Mouse (Mus musculus) heart, adult 2 months (tissue): ENCODE results near the gene Ppp1r12b. TPM values are rescaled to one million over a fixed set of nuclear protein-coding genes. Genes with fewer than 3 reads are reported as not detected.

ENCODE experiments used
- DNase-seq, 2 experiments: peaks; one replicate each; pipeline ENCODE4 v3.0.0; 2021
- H3K27ac ChIP-seq: fragments of 200-600 bp; 2 replicates; pipeline ENCODE4 v1.8.1; 2022
- H3K27me3 ChIP-seq: fragments of 200-500 bp; 2 replicates; pipeline ENCODE4 v1.6.1; 2012; ENCODE audit warnings: mild to moderate bottlenecking, low read length, inconsistent platforms, mixed read lengths; ENCODE audit not compliant: control insufficient read depth, insufficient read depth
- H3K36me3 ChIP-seq: fragments of 200-500 bp; 2 replicates; pipeline ENCODE4 v1.6.1; 2012; ENCODE audit warnings: low read length, inconsistent platforms; ENCODE audit not compliant: control insufficient read depth, insufficient read depth
- H3K4me1 ChIP-seq: fragments of 200-500 bp; 2 replicates; pipeline ENCODE4 v1.6.1; 2011; ENCODE audit warnings: low read length; ENCODE audit not compliant: control insufficient read depth, insufficient read depth
- H3K4me3 ChIP-seq: fragments of 200-600 bp; 2 replicates; pipeline ENCODE4 v1.8.1; 2022
- H3K79me2 ChIP-seq: fragments of 200-500 bp; replicated peaks from 2 replicates; pipeline ENCODE4 v1.6.1; 2012; ENCODE audit warnings: mild to moderate bottlenecking, inconsistent platforms, low read length, moderate library complexity, mixed read lengths; ENCODE audit not compliant: control insufficient read depth, insufficient read depth
- H3K9ac ChIP-seq: fragments of 200-500 bp; 2 replicates; pipeline ENCODE4 v1.6.1; 2012; ENCODE audit warnings: low read depth, mild to moderate bottlenecking, control low read depth, inconsistent platforms, low read length, mixed read lengths
- CTCF ChIP-seq: fragments of 200-600 bp; IDR thresholded peaks from 2 replicates; pipeline ENCODE4 v1.8.1; 2022; ENCODE audit warnings: antibody characterized with exemption, mild to moderate bottlenecking, moderate library complexity
- EP300 ChIP-seq: fragments of 200-500 bp; IDR thresholded peaks from 2 replicates; pipeline ENCODE4 v1.6.1; 2011; ENCODE audit warnings: low read depth, low read length, control low read depth; ENCODE audit not compliant: insufficient read depth
- POLR2A ChIP-seq: fragments of 200-500 bp; IDR thresholded peaks from 2 replicates; pipeline ENCODE4 v1.6.1; 2011; ENCODE audit warnings: mild to moderate bottlenecking, low read depth, low read length, control low read depth; ENCODE audit not compliant: insufficient read depth
- WGBS: fragments of 180-500 bp; shearing (Covaris S2); methylation state at CpG from one replicate; pipeline ENCODE4 v1.1.7; 2018; 5-methylcytosine and 5-hydroxymethylcytosine counted together
- intact Hi-C: fragments of 180-260 bp; cut with DNase I; formaldehyde crosslinking; loops from one replicate; pipeline ENCODE4 v1.15.1; 2025
- polyA plus RNA-seq: library from polyadenylated mRNA; depleted of rRNA; stranded (reverse); fragments of >200 nt; gene quantifications from 2 replicates; pipeline ENCODE4 v1.2.3, GENCODE M21; 2012
- total RNA-seq, 2 experiments: library from RNA; stranded (reverse); gene quantifications; 2 replicates each; pipeline ENCODE4 v1.2.3; 2021

Ppp1r12b gene
- total and polyA plus RNA-seq, 3 experiments = 55.4 to 161 (median 150) TPM

- Histone ChIP-seq H3K79me2 (0 out of 2 replicates have a peak, but pooled peaks cover 1% of the 10 kb centered on the region), H3K36me3 (peaks cover 18% of the 10 kb centered on the region), H3K9ac (no peak overlapping the region), H3K27me3 (no peaks in the 10 kb centered on the region), H3K4me3 (no peak overlapping the region), H3K4me1 (peaks cover 12% of the 10 kb centered on the region), H3K27ac (no peak overlapping the region)
- DNase-seq = no peak
- intact Hi-C loops = no loop called here
- 96% methylated on average over 1 of the region's 1 CpGs for WGBS
- TF ChIP-seq EP300 (no peak), POLR2A (no peak), CTCF (no peak)
These were observed 170.8 kb downstream of the Ppp1r12b start for GRCm38 (mm10) chr1:134784911-134785310.

- H3K9ac ChIP-seq = no peak overlapping the region
- WGBS = 59% methylated on average over 6 of the region's 6 CpGs
- peaks cover 12% of the 10 kb centered on the region for H3K4me1 ChIP-seq
- no peaks in the 10 kb centered on the region for H3K27me3 ChIP-seq
- intact Hi-C loops = no loop called here
- TF ChIP-seq EP300 (no peak), CTCF (no peak), POLR2A (no peak)
- no peak for DNase-seq
- no peak overlapping the region for H3K27ac ChIP-seq
- no peak overlapping the region for H3K4me3 ChIP-seq
- 0 out of 2 replicates have a peak, but pooled peaks cover 1% of the 10 kb centered on the region for H3K79me2 ChIP-seq
- peaks cover 18% of the 10 kb centered on the region for H3K36me3 ChIP-seq
These were observed 171.3 kb downstream of the Ppp1r12b start for GRCm38 (mm10) chr1:134784481-134784880.

- Histone ChIP-seq H3K4me3 (no peak overlapping the region), H3K79me2 (0 out of 2 replicates have a peak, but pooled peaks cover 1% of the 10 kb centered on the region), H3K36me3 (peaks cover 18% of the 10 kb centered on the region), H3K27ac (no peak overlapping the region), H3K9ac (no peak overlapping the region), H3K4me1 (peaks cover 12% of the 10 kb centered on the region), H3K27me3 (no peaks in the 10 kb centered on the region)
- DNase-seq = no peak
- WGBS = 62% methylated on average over 4 of the region's 4 CpGs
- intact Hi-C loops = no loop called here
- TF ChIP-seq EP300 = no peak
- no peak for TF ChIP-seq POLR2A
- TF ChIP-seq CTCF = no peak
These were observed 171.8 kb downstream of the Ppp1r12b start for GRCm38 (mm10) chr1:134783958-134784357.

- WGBS = 84% methylated on average over 5 of the region's 5 CpGs
- no peak overlapping the region for H3K27ac ChIP-seq
- H3K4me1 ChIP-seq = peaks cover 13% of the 10 kb centered on the region
- intact Hi-C loops = no loop called here
- DNase-seq = no peak
- no peak for TF ChIP-seq CTCF
- TF ChIP-seq EP300 = no peak
- no peak for TF ChIP-seq POLR2A
- H3K9ac ChIP-seq = no peak overlapping the region
- peaks cover 18% of the 10 kb centered on the region for H3K36me3 ChIP-seq
- H3K79me2 ChIP-seq = 0 out of 2 replicates have a peak, but pooled peaks cover 1% of the 10 kb centered on the region
- no peak overlapping the region for H3K4me3 ChIP-seq
- H3K27me3 ChIP-seq = no peaks in the 10 kb centered on the region
These were observed 172.9 kb downstream of the Ppp1r12b start for GRCm38 (mm10) chr1:134782797-134783196.

- TF ChIP-seq CTCF (no peak), POLR2A (no peak), EP300 (no peak)
- no peak overlapping the region for H3K4me3 ChIP-seq
- no peaks in the 10 kb centered on the region for H3K27me3 ChIP-seq
- peak overlapping the region; percentile 12; the same call in 1 of the 2 replicates for H3K9ac ChIP-seq
- peak in 1 of 2 experiments; percentile 12 for DNase-seq
- no peaks in the 10 kb centered on the region for H3K79me2 ChIP-seq
- H3K4me1 ChIP-seq = peaks cover 10% of the 10 kb centered on the region
- 51% methylated on average over 13 of the region's 13 CpGs for WGBS
- H3K36me3 ChIP-seq = peaks cover 2% of the 10 kb centered on the region
- H3K27ac ChIP-seq = no peak overlapping the region
- intact Hi-C loops = no loop called here
These were observed 177.7 kb downstream of the Ppp1r12b start for GRCm38 (mm10) chr1:134777936-134778548.

GRCm38 (mm10) chr1:134777201-134777885, 178.4 kb downstream of the Ppp1r12b start:
- intact Hi-C loops = no loop called here
- peaks cover 13% of the 10 kb centered on the region for H3K4me1 ChIP-seq

More at GRCm38 (mm10) chr1:134777201-134777885, 178.4 kb downstream of the Ppp1r12b start:
- no peak for TF ChIP-seq CTCF
- no peak for TF ChIP-seq EP300
- TF ChIP-seq POLR2A = no peak
- no peak overlapping the region for H3K4me3 ChIP-seq
- H3K79me2 ChIP-seq = no peaks in the 10 kb centered on the region
- no peak overlapping the region for H3K9ac ChIP-seq
- DNase-seq = peak in 1 of 2 experiments; percentile 8
- H3K27ac ChIP-seq = no peak overlapping the region
- 86% methylated on average over 12 of the region's 12 CpGs for WGBS
- H3K27me3 ChIP-seq = no peaks in the 10 kb centered on the region
- H3K36me3 ChIP-seq = peaks cover 9% of the 10 kb centered on the region
